Mouse (Mus musculus) neural tube, embryonic 15.5 days (tissue): Measurements from ENCODE around the gene Cmtm2b. TPM values are rescaled to one million over a fixed set of nuclear protein-coding genes. Genes with fewer than 3 reads are reported as not detected.

ENCODE experiments used
- ATAC-seq: fragments of 200-750 bp; cut with Nextera tagmentation; 2 replicates; pipeline ENCODE4 v1.8.0; 2017; ENCODE audit warnings: mild to moderate bottlenecking, moderate TSS enrichment, moderate library complexity; ENCODE audit not compliant: low FRiP score
- H3K27ac ChIP-seq: fragments of 300-500 bp; sonication (generic); replicated peaks from 2 replicates; pipeline ENCODE4 v1.5.1; 2015; ENCODE audit warnings: mild to moderate bottlenecking, inconsistent platforms
- H3K27me3 ChIP-seq: fragments of 300-500 bp; sonication (generic); replicated peaks from 2 replicates; pipeline ENCODE4 v1.6.1; 2015; ENCODE audit warnings: inconsistent platforms
- H3K36me3 ChIP-seq: fragments of 300-500 bp; sonication (generic); 2 replicates; pipeline ENCODE4 v1.6.1; 2015; ENCODE audit warnings: inconsistent platforms
- H3K4me1 ChIP-seq: fragments of 300-500 bp; sonication (generic); 2 replicates; pipeline ENCODE4 v1.6.1; 2015; ENCODE audit warnings: inconsistent platforms
- H3K4me2 ChIP-seq: fragments of 300-500 bp; sonication (generic); 2 replicates; pipeline ENCODE4 v1.6.1; 2015; ENCODE audit warnings: inconsistent platforms, mild to moderate bottlenecking, moderate library complexity
- H3K4me3 ChIP-seq: fragments of 300-500 bp; sonication (generic); replicated peaks from 2 replicates; pipeline ENCODE4 v1.5.1; 2015; ENCODE audit warnings: mild to moderate bottlenecking, inconsistent platforms
- H3K9ac ChIP-seq: fragments of 300-500 bp; sonication (generic); replicated peaks from 2 replicates; pipeline ENCODE4 v1.6.1; 2015; ENCODE audit warnings: mild to moderate bottlenecking, inconsistent platforms
- H3K9me3 ChIP-seq: fragments of 300-500 bp; sonication (generic); replicated peaks from 2 replicates; pipeline ENCODE4 v1.6.1; 2016; ENCODE audit warnings: inconsistent platforms
- WGBS: fragments of 180-500 bp; shearing (Covaris S2); methylation state at CpG from one replicate; pipeline ENCODE4 v1.1.7; 2015; ENCODE audit warnings: mixed read lengths; 5-methylcytosine and 5-hydroxymethylcytosine counted together
- polyA plus RNA-seq: library from polyadenylated mRNA; unstranded; fragments of >200 nt; fragmentation: Nextera tagmentation; extraction: Ambion mirVana; gene quantifications from 2 replicates; pipeline ENCODE4 v1.2.1, GENCODE M21; 2015

Cmtm2b gene
- polyA plus RNA-seq, 1 experiment from 2014 or later, result not detected

DNA sequence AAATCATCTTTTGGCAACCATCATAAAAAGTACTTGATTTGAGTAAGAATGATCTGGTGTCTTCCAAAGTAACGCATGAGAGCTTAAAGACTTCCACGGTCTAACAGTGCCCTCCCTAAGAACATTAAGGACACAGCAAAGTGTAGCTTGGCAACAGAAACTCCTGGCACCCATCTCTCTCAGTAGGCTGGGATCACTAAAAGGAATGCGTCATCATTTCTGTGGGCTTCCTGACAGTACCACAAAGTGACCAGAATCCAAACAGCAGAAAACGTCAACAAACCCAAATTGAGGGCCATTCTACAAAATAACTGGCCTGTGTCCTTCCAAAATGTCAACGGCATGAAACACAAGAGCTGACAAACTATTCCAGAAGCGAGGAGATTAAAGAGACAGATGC lies 48.0 kb downstream of the Cmtm2b start:
- Histone ChIP-seq H3K9ac (no peak overlapping the region), H3K4me1 (peaks cover 33% of the 10 kb centered on the region), H3K4me2 (no peak overlapping the region), H3K27me3 (no peaks in the 10 kb centered on the region), H3K9me3 (no peaks in the 10 kb centered on the region), H3K36me3 (no peaks in the 10 kb centered on the region), H3K27ac (0 out of 2 replicates have a peak overlapping the region, but pooled peaks have one; percentile 61), H3K4me3 (no peak overlapping the region)
- WGBS, result 61% methylated on average over 6 of the region's 6 CpGs
- ATAC-seq, result no peak

DNA sequence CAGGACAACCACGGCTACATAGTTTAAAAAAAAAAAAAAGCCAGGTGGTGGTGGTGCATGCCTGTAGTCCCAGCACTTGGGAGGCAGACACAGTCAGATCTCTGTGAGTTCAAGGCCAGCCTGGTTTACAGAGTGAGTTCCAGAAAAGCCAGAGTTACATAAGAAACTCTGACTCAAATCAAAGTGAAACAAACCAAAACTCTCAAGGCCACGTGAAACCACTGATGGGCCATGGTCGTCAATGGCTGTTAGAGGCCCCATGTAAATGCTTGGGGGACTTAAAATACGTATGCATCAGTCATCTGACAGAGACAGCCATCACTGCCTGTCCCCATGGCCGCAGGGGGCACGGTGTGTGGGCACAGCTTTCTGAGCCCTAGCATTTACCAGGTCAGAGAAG lies 49.1 kb downstream of the Cmtm2b start:
- WGBS, result 86% methylated on average over 6 of the region's 6 CpGs
- no peaks in the 10 kb centered on the region for H3K27me3 ChIP-seq
- no peak overlapping the region for H3K4me3 ChIP-seq
- H3K4me2 ChIP-seq, result no peak overlapping the region
- no peaks in the 10 kb centered on the region for H3K36me3 ChIP-seq
- peaks cover 42% of the 10 kb centered on the region for H3K4me1 ChIP-seq
- H3K9me3 ChIP-seq, result no peaks in the 10 kb centered on the region
- no peak overlapping the region for H3K9ac ChIP-seq
- ATAC-seq, result no peak
- H3K27ac ChIP-seq, result no peak overlapping the region

DNA sequence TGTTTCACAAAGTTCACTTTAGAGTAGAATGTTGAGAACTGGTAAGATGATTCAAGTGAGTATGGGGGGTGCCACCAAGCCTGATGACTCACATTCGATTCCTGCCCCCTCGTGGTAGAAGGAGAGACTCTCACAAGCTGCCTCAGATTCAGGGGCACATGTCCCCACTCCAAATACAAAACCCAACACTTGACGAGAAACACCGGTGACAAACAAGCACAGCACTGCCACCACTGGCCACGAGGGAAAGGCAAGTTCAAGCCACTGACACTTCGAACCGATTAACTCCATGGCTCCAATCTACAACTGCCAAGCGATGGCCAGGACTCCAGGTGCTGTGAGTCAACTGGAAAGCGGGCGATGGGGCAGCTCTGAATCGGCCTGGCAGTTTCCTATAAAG lies 51.7 kb downstream of the Cmtm2b start:
- no peaks in the 10 kb centered on the region for H3K27me3 ChIP-seq
- H3K4me1 ChIP-seq, result peaks cover 29% of the 10 kb centered on the region
- H3K9ac ChIP-seq, result no peak overlapping the region
- 81% methylated on average over 11 of the region's 11 CpGs for WGBS
- no peaks in the 10 kb centered on the region for H3K9me3 ChIP-seq
- H3K4me2 ChIP-seq, result no peak overlapping the region
- H3K4me3 ChIP-seq, result no peak overlapping the region
- ATAC-seq, result no peak
- no peak overlapping the region for H3K27ac ChIP-seq
- H3K36me3 ChIP-seq, result no peaks in the 10 kb centered on the region

DNA sequence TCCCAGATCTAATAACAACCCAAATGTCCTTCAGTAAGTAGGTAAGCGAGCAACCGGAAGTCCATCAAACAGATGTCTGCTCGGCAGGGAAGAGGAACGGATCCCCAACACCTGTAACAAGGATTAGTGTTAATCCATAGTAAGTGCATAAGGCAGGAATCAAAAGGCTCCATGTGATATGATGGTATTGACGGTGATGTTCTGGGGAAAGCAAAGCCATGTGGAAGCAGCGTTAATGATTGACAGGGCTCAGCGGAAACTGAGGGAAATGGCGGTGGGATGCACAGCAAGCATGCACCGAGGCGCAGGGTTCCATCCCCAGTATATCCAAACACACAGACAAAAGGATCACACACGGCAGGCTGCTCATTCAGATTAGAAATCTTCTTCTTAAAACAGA lies 52.2 kb downstream of the Cmtm2b start:
- WGBS, result 73% methylated on average over 11 of the region's 11 CpGs
- Histone ChIP-seq H3K27ac (no peak overlapping the region), H3K4me1 (peaks cover 29% of the 10 kb centered on the region), H3K4me2 (no peak overlapping the region), H3K9ac (no peak overlapping the region), H3K36me3 (no peaks in the 10 kb centered on the region), H3K9me3 (no peaks in the 10 kb centered on the region), H3K27me3 (no peaks in the 10 kb centered on the region), H3K4me3 (no peak overlapping the region)
- ATAC-seq, result no peak

DNA sequence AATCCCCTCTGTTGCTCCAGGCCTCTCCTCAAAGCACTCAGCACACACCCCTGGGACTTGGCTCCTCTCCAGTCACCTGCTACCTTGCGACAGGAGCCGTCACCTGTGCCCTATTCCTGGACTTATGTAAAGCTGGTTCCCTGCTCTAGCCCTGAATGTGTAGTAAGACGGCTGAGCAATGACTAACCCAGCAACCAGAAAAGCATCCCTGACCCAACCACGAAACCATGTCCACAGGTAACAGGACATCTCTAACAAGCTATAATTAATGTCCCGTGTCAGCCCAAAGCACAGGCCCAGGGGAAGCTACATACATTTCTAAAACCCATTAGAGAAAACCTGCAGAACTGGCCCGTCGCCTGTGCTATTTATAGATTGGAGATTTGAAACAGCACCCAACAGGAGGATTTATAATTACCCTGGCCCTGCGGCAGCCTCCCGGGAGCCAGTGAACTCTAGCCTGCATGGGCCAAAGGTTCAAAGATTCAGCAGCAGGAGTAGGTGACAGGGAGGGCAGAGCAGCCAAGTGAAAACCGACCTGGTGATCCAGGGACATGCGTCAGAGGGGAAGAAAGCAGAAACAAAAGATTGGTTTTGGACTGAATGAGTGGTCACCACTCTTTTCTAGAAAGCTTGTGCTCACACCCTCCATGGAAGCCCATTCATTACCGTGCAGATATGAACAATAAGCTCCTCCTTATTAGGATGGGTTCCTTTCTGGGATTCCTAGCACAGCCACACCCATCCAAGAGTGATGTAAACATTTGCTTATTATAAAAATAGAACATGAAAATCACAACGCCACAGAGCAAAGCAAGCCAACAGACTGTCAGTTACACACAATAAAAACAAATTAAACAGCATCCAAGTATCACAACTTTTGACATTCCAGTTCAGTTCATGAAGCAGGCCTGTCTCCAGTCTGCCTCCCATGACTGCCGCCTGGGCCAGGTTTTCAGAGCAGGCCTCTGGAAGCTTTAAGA lies 53.1 kb downstream of the Cmtm2b start:
- no peak overlapping the region for H3K4me2 ChIP-seq
- H3K27ac ChIP-seq, result 0 out of 2 replicates have a peak overlapping the region, but pooled peaks have one; percentile 28
- no peak for ATAC-seq
- H3K4me1 ChIP-seq, result peaks cover 24% of the 10 kb centered on the region
- no peak overlapping the region for H3K4me3 ChIP-seq
- WGBS, result 39% methylated on average over 14 of the region's 14 CpGs
- H3K27me3 ChIP-seq, result no peaks in the 10 kb centered on the region
- no peaks in the 10 kb centered on the region for H3K36me3 ChIP-seq
- no peak overlapping the region for H3K9ac ChIP-seq
- H3K9me3 ChIP-seq, result no peaks in the 10 kb centered on the region

DNA sequence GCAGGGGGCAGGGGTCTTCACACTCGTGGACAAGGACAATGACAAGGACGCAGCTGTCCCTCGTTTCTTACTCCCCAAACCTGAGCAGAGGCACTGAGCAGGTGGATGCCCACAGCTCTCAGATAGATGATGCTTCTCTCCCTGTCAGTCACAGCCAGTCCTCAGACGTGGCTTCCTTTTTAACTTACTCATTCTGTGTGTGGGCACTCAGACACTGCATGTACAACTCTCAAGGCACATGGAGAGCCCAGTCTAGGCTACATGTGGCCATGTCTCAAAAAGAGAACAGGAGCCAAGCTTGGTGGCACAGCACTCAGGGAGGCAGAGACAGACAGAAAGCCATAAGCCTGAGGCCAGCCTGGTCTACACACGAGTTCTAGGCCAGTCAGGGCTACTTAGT lies 53.9 kb downstream of the Cmtm2b start:
- H3K36me3 ChIP-seq, result no peaks in the 10 kb centered on the region
- WGBS, result 39% methylated on average over 5 of the region's 5 CpGs
- H3K4me2 ChIP-seq, result no peak overlapping the region
- no peak overlapping the region for H3K4me3 ChIP-seq
- no peak overlapping the region for H3K9ac ChIP-seq
- ATAC-seq, result no peak
- H3K9me3 ChIP-seq, result no peaks in the 10 kb centered on the region
- no peaks in the 10 kb centered on the region for H3K27me3 ChIP-seq
- H3K4me1 ChIP-seq, result peaks cover 27% of the 10 kb centered on the region
- H3K27ac ChIP-seq, result no peak overlapping the region

DNA sequence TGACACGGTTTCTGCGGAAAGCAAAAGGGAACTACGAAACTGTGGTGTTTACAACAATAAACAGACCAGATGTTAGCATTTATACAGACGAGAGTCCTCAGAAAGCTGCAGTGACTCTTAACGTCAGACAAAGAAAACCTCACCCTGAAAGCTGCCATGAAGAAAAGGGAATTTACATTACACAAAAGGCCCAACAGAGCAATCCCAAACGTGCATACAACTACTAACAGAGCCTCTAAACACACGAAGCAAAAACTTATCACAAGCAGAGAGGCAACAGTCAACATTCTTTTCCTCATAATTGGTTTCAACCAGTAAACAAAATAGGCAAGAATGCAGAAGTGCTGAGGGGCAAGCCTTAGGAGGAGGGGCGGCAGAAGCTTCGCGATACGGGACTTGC lies 54.6 kb downstream of the Cmtm2b start:
- Histone ChIP-seq H3K9me3 (no peaks in the 10 kb centered on the region), H3K4me1 (peaks cover 31% of the 10 kb centered on the region), H3K4me2 (no peak overlapping the region), H3K27me3 (no peaks in the 10 kb centered on the region), H3K9ac (no peak overlapping the region), H3K27ac (peak overlapping the region; percentile 33; the same call in 1 of the 2 replicates), H3K4me3 (no peak overlapping the region), H3K36me3 (no peaks in the 10 kb centered on the region)
- ATAC-seq, result no peak
- 33% methylated on average over 11 of the region's 11 CpGs for WGBS

DNA sequence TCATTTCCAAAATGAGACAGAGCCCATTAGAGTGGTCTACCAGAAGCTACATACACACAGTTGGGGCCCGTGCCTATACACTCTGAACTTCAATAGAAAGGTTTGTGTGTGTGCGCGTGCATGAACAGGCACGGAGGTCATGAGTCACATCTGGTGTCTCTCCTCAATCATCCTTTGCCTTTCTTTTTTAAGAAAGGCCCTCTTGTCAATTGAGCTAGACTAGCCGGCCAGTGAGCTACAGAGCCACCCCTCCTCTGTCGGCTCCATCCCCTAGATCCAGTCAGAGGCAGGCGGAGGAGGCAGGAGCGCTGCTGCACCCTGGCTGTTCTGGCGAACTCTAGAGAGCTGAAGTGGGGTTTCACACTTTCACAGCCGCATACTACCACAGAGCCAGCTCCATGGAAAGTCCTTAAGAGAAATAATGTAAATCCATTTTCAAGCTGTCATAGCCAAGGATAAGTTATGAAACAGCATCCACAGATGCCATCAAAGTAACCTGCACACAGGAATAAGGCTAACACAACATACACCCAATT lies 57.3 kb downstream of the Cmtm2b start:
- 38% methylated on average over 10 of the region's 10 CpGs for WGBS
- H3K4me3 ChIP-seq, result no peak overlapping the region
- ATAC-seq, result no peak

DNA sequence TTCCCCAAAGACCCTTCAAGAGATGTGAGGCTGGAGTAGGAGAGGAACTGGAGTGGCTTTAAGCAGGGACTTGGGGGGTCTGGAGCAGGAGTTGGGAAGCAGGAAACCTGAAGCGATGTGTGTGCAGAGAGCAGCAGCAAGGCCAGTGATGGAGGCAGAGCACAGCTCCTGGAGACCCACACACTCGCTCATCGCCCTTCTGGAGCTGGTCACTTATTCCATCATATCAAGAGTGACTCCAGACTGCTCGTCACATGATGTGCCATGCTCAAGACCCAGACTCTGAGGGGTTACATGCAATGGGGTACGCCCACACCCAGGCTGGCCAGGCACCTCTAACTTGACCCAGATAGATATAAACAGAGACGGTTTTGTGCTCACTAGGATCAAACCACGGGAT lies 58.2 kb downstream of the Cmtm2b start:
- Histone ChIP-seq H3K9me3 (no peaks in the 10 kb centered on the region), H3K27ac (no peak overlapping the region), H3K36me3 (no peaks in the 10 kb centered on the region), H3K4me1 (peaks cover 38% of the 10 kb centered on the region), H3K4me2 (no peak overlapping the region), H3K9ac (no peak overlapping the region), H3K4me3 (no peak overlapping the region), H3K27me3 (no peaks in the 10 kb centered on the region)
- ATAC-seq, result no peak
- 95% methylated on average over 7 of the region's 7 CpGs for WGBS

More for the DNA sequence above, 57.3 kb downstream of the Cmtm2b start:
- Histone ChIP-seq H3K9me3 (no peaks in the 10 kb centered on the region), H3K4me2 (no peak overlapping the region), H3K4me1 (peaks cover 45% of the 10 kb centered on the region), H3K36me3 (no peaks in the 10 kb centered on the region), H3K27ac (no peak overlapping the region), H3K9ac (no peak overlapping the region), H3K27me3 (no peaks in the 10 kb centered on the region)

Other genes starting within 250 kb of the Cmtm2b start
- 12.5 and 17.7 TPM in 2 replicates for gene Cdh5, start 220.6 kb upstream of the Cmtm2b start, polyA plus RNA-seq
- gene Bean1, start 151.8 kb upstream of the Cmtm2b start, polyA plus RNA-seq, result 9.0 and 9.8 TPM in 2 replicates
- gene Tk2, start 73.7 kb upstream of the Cmtm2b start, polyA plus RNA-seq, result 40.2 and 46.7 TPM in 2 replicates
- 36.8 and 38.3 TPM in 2 replicates for gene Cklf, start 71.4 kb upstream of the Cmtm2b start, polyA plus RNA-seq
- not detected in 2 replicates for gene Cmtm2a, start 29.0 kb upstream of the Cmtm2b start, polyA plus RNA-seq
- gene Gm45711, start 12.1 kb upstream of the Cmtm2b start, polyA plus RNA-seq, result not detected in 2 replicates
- not detected in 2 replicates for gene Cmtm1, start 12.1 kb upstream of the Cmtm2b start, polyA plus RNA-seq
- not detected in 2 replicates for gene Gm11020, start 663 bp upstream of the Cmtm2b start, polyA plus RNA-seq
- gene Cmtm3, start 17.2 kb downstream of the Cmtm2b start, polyA plus RNA-seq, result 38.9 and 57.6 TPM in 2 replicates
- 2.4 and 2.6 TPM in 2 replicates for gene Cmtm4, start 73.6 kb downstream of the Cmtm2b start, polyA plus RNA-seq
- 83.4 and 98.1 TPM in 2 replicates for gene Dync1li2, start 120.8 kb downstream of the Cmtm2b start, polyA plus RNA-seq
- gene Terb1, start 187.7 kb downstream of the Cmtm2b start, polyA plus RNA-seq, result 0.59 and 0.97 TPM in 2 replicates
- gene Nae1, start 212.4 kb downstream of the Cmtm2b start, polyA plus RNA-seq, result 97.2 and 99.2 TPM in 2 replicates
- 3.0 and 3.3 TPM in 2 replicates for gene Car7, start 212.5 kb downstream of the Cmtm2b start, polyA plus RNA-seq